Mouse (Mus musculus) heart, adult 8-10 months (tissue): Measurements from ENCODE around the gene Ctbs. TPM values are rescaled to one million over a fixed set of nuclear protein-coding genes. Genes with fewer than 3 reads are reported as not detected.

Source experiments
- DNase-seq: peaks from one replicate; pipeline ENCODE4 v3.0.0; 2022; ENCODE audit warnings: low spot score
- total RNA-seq, 4 experiments: library from RNA; stranded (reverse); gene quantifications; 2 replicates each; pipeline ENCODE4 v1.2.4; 2022

The Ctbs gene
- total RNA-seq, 4 experiments from 2014 or later = 2.7 to 4.1 (median 3.4) TPM

DNA sequence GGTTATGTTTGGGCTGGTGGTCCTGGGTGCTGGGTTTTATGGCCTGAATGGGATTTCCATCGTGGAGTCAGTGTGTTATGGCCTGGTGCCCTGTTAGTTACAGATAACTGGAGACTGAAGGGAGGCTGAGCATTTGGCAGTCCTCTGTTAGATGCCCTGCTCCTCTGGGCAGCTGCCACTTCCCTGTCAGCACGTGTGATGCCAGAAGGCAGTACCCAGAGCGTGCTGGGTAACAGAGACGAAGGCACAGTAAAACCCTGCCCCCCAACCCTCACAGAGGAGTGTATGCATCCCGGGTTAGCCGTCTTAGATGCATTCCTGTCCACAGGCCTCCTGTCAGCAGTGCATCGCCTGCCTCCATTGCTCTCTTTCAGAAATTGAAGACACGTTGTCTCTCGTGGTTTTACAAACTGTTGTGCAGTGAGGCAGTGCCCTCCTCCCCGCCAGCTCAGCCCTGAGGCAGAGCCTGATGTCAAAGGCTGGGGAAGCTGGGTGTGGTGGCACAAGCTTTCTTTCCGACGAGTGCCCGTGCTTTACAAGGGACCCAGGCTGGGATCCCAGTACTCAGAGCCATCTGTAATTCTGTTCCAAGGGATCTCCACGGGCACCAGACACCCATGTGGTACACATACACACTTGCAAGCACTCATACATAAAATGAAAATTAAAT, 15.8 kb upstream of the Ctbs start:
- no peak for DNase-seq

DNA sequence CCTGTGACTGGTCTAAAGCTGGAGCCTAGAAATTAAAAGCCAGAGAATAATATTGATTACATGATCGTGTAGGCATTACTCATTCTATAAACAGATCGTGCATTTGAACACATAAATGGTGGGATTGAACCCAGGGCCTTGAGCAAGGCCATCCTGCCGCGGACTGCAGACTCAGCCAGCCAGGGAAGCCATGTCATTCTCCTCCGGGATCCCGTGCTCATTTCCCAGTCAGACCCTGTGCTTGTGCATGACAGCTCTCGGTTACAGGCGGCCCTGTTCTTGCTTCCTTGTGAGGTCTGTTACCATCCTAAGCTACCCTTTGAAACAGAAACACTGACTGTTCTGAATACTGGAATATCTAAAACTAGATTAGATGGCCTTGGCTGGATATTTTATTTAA, 14.9 kb upstream of the Ctbs start:
- no peak for DNase-seq

DNA sequence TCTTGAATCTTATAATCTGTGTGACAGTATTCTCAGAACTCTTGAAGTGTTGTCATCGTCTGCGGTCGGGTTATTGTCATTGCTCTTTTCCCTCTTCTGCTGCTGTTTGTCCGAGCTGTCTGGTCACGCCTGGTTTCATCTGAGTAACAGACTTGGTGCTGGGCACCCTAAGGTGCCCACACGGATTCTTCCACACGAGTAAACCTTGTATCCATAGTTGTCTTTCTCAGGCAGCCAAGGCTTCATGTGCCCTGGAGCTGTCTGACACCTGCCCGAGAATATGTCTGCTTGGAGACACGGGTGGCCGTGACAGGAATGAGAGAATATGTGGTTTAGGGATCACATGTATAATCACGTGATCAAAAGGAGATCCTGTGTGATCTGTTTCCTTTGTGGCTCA, 14.1 kb upstream of the Ctbs start:
- DNase-seq = no peak

DNA sequence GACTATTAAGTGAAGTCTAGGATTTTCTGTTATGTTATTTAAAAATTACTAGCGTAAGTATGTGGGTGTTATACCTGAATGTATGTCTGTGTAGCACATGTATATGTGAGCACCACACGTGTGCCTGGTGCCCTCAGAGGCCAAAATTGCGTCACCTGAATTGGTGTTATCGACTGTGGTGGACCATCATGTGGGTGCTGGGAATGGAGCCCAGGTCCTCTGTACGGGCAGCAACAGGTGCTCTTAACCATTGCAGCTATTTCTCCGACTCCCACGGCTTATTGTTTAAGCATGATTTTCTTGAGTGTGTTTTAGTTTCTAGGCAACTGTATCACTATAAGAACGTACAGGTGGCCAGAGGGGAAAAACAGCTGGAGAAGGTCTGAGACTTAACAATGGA, 13.5 kb upstream of the Ctbs start:
- no peak for DNase-seq

DNA sequence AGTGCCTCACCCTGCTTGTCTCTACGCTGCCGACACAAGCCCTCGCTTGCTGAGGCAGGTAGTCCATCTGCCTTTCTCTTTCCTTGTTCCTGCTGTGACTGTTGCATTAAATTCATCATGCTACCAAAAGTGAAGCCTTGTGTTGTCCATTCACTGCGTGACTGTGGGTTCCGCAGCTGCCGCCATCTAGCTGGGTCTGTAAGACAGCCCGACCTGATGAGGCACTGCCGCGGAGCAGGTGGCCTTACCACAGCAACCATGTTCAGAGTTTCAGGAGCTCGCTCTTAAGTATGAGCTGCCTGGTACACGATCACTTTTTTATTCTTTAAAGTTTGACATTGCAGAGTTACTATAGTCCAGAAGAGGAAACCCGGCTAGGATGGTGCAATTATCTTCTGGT, 9.6 kb upstream of the Ctbs start:
- no peak for DNase-seq

DNA sequence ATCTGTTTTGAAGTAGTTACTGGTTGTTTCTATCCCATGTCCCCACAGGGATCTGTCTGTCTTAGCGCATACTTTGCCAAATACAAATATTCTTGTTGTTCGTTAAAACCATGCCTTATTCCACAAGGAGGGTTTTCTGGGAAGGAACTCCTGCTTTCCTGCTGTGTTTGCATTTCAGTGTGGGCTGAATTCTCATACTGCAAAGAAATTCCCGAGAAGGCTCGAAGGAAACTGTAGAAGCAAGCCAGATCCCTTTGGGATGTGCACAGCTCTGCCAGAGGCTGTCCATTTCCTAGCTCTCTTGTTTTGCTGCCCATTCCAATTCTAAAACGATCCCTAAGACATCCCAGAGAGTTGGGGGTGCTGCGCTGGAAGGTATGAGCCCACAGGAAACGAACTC, 9.2 kb upstream of the Ctbs start:
- no peak for DNase-seq

DNA sequence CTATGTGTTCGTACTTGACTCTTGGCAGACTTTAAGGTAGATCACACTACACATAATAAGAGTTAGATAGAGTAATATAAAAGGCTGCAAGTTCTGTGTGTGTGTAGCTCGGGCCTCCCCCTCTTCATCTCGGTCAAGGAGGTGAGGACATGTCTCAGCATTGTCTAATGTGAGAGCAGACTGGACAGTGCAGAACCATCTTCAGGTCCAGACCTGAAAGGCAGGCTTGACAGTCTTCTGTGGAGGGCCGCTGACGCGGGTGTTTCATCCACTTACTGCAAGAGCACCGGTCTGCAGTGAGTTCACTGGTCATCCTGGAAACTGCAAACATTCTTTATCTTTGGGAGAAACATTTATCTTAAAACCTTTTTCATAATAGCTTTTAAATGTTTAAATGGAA, 7.1 kb upstream of the Ctbs start:
- DNase-seq = no peak

DNA sequence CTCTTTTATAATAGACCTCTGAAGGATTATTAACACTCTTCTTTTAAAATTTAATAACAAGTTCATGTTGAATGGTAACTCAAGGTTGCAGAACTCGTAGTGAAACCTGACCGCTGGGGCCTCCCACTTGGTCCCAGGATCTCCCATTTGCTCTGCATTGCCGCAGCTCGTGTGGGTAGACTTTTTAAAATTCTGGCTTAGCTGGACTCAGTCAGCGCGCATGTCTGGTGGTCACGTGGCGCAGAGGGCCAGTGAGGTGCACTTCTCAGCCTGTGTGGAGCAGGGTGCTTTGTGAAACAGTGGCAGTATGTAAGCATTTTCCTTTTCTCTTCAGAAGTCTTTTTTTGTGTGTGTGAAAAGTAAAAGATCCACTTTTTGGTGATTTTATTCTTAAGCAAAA, 6.7 kb upstream of the Ctbs start:
- no peak for DNase-seq

DNA sequence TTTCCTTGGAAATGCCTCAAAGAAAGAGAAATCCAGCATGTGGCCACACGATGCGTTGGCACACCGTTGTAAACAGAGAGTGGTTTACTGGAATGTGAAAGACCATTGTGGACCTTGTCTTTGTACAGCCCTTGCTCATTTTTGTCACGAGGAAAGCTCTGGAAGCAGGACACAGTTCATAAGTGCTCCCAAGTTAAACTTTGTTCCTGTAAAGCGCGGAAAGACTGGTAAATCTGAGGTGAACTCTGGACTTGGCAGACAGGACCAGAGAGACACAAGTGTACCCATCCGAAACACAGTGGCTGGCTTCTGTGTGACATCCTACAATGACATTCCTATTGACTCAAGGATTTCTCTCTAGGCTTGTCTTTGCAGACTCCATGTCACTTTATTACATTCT, 6.2 kb upstream of the Ctbs start:
- DNase-seq = no peak

DNA sequence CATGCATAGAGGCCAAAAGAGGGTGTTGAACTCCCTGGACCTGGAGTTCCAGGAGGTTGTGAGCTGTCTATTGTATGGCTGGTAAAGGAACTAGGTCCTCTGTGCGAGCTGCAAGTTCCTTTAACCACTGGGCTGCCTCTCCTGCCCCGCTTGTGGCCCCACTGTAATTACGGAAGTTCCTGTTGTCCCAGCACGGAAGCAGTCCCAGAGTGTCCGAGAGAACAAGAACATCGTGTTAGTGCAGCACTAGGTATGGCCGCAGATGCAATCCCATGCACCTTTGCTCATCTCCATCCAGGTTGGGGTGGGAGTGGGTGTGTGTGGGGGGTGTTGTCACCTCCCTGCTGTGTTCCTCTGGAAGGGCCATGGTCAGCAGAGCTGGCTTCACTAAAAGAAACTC, 4.7 kb upstream of the Ctbs start:
- DNase-seq = peak; percentile 19

DNA sequence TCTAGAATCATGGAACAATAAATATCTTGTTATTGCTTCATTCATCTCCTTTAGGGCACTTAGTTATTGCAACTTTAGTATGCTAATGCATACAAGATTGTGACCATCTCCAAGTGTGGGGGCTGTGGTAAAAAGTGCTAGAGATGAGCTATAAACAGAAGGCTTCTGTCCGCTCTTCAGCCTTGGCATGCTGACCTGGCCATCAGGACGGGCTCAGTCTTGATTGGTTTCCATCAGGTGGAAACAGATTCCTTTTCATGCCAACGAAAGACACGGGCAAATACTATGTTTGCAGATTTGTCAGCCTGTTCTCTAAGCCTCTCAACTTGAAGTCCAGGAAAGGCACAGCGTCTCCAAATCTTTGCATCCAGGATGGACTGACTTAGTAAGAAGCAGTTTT, 2.4 kb upstream of the Ctbs start:
- DNase-seq = no peak

DNA sequence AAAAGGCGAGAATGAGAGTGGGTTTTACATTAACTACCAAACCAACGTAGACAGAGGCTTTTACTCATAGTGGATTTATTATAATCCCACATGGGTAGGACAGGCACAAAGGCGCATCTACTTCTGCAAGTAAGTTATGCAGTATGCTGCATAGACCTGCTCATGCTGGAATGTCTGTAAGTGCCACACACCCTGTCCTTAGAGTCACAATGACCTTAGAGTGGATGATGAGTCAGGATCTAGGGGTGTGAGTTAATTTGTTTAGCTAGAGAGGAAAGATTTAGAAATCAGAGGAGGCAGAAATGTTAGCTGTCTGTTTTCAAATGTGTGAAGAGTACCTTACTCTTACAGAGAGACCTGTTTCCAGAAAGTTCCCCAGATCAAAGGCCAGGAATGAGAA, 2.0 kb upstream of the Ctbs start:
- no peak for DNase-seq

DNA sequence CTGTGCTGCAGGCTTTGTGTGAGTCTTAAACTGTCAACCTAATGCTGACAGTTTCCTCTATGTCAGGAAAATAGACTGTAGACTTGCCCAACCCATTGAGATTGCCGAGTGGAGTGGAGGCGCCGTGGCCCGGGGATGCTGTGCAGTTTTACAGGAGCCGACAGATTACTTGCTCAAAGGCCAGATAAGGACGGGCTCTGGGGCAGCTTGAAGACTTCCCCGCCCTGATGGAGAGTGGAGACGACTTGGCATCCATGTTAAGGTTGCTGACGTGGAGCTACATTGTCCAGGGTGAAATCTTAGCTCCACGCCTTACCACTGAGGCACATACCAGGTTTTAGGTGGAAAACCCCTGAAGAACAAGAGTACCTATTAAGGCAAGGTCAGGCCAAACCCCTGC, 1.2 kb upstream of the Ctbs start:
- no peak for DNase-seq

DNA sequence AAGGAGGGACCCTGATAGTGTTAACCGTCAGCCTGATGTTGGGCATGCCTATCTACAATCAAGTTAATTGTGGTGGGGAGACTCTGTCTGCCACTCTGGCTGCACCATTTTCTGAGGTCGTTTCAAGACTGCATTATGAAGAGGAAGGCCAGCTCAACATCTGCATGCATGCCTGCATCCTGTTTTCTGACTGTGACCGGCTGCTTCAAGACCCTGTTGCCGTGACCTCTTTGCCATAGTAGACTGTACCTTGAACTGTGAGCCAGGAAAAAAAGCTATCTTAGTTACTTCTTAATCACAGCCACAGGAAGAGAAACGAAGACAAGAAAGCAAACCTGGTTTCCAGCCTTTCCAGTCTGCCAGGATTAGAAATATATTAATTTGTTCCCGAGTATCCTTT, 626 bp upstream of the Ctbs start:
- DNase-seq = no peak

DNA sequence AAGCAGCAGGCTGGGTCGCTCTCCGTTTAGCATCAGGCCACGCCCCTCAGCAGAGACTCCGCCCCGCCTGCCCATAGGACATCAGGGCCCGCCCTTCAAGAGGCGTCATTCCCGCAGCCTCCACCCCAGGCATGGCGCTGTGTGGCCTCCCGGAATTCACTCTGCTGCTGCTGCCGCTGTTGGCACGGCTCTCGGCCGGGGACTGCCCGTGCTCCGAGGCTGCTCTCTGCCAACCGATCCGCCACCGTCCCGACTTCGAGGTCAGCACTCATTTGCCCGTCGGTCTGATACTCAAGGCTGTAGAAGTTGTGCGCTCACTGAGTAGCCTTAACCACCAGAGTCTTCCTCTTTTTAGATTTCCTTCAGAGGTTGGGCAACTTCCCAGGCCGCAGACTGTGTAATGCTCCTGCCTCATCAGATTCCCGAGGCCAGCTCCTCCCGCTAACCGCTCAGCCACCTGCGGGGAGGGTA, 811 bp downstream of the Ctbs start:
- DNase-seq = peak; percentile 90

DNA sequence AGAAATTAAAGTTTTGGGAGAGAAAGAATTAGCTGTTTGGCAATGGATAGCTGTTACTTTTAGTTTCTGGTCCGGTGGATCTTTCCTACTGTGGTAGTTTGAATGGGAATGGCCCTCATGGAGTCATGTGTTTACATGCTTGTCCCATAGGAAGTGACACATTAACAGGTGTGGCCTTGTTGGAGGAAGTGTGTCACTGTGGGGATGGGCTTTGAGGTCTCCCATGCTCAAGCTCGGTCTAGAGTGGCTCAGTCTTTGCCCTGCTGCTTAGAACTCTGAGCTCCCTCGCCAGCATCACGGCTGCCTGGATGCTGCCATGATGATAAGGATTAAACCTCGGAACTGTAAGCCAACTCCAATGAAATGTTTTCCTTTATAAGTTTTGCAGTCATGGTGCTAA, 1.8 kb downstream of the Ctbs start:
- DNase-seq = no peak

DNA sequence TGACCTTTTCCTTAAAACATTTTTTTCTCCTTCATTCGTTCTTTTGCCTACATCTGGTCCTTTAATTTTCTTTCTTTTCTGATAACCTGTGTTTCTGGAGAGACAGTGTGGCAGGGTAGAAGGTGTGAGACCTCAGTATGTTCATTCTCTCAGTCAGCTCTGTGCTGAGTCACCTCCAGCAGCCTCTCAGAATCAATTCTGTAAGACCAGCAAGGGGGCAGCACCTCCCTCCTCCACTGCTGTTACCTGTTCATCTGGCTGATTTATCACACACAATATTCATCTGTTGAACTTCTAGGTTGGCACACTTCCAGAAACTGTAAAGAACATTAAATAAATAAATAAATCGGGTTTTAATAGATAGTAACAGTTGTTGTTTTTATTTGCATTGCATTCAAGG, 13.3 kb downstream of the Ctbs start:
- no peak for DNase-seq

DNA sequence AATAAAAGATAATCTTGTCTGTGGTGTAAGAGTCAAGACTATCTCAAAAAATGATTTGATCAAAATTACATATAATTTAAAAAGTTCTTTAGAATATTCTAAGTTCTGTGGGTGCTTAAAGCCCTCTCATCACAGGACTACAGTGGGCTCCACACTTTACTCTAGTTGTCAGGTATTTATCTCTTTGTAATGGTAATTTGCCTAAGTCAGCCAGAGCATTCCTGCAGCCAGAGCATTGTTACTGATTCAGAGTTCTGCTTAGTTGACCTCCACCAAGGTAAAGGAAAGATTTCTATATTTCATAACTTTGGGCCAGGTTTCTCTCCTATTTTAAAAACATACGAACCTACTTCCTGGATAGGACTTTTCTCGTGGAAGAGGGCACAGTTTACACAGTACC, 19.6 kb downstream of the Ctbs start:
- DNase-seq = no peak

DNA sequence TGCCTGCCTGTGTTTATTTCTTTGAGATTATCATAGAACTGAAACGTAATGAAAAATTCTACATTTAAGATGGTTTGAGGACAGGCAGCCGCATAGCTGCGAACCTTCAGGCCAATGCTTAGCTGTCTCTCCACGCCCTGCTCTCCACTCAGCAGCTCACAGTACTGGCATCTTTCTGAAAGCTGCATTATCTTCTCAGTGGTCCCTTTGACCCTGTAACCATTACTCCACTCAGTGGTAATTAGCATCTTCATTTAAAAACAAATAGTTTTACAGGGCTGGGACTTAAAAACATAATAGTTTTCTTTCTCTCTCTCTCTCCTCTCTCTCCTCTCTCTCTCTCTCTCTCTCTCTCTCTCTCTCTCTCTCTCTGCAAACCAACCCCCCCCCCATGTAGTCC, 23.1 kb downstream of the Ctbs start:
- DNase-seq = no peak

DNA sequence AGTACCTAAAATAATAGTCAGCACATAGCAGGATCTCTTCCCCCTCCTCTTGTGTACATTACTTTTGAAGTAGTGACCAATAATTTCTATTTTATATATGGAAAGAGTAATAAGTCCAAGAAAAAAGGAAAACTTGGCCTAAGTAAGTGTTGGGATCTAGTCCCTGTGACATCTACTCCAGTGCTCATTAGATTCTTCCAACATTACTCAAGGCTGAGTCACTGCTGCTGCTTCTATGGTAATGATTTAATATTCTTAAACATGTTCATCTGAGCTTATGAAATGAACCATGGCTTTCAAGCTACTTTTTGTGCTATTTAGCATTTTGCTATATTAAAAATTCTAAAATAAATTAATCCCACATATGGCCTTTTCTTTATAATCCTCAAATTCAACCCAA, 24.1 kb downstream of the Ctbs start:
- no peak for DNase-seq

DNA sequence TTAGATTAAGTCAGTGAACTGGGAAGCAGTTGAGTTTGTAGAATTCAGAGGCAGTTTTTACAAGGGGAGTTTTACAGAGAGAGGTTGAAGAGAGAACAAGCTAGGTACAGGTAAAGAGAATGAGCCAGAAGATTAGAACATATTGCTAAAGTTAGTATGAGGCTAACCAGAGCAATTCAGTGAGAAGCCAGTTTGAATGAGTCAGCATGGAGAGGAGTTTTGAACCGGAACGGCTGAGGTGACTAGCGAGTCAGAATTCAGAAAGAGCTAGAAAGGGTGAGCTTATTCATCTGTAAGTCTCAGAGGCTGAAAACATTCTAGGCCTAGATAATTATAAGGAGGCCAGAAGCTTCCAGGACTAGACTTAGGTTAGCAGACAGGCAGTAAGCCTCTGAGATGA, 24.8 kb downstream of the Ctbs start:
- DNase-seq = no peak

DNA sequence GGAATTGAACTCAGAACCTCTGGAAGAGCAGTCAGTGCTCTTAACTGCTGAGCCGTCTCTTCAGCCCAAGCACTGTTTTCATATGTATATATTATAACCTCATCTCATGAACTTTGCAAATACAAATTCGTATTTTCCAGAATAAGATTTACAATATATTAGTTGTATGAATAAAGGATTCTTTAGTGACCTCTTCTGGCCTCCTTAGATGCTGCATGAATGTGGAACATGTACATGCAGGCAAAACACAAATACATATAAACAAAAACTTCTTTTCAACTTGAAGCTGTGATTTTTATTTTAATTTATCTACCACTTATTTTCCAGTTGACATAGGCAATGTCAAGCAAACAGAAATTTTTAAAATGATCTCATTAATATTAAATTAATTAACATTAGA, 32.4 kb downstream of the Ctbs start:
- no peak for DNase-seq

DNA sequence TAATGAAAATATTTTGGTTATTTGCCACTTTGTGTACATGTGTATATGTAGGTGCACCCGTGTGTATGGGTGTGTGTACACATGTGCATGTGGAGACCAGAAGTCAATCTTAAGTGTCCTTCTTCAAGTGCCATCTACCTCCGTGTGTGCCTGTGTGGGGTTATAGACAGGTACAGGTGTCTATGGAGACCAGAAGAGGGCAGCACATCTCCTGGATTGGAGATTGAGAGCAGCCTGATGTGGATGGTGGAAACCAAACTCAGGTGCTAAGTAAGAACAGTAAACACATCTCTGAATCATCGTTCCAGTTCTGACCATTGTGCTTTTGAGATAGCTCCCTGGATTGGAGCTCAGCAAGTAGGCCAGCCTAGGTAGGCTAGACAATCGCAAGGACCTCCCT, 36.9 kb downstream of the Ctbs start:
- no peak for DNase-seq

DNA sequence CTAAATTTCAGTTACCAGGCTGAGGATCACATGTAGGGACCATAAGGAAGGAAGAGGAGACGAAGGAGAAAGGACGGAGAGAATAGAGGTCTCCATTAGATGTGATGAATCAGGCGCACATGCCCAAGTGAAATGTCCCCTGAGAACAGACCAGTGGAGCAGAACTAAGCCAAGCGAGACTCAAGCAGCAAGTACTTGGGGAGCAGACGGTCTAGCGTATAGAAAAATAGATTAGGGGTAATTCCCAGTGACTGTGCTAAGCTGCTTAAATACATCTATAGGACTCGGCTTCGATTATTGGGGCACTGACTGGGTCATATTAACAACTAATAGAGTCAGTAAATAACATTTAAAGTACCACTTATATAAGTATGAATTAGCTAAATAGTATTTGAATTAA, 45.3 kb downstream of the Ctbs start:
- no peak for DNase-seq
